Mouse (Mus musculus) C2C12 (cell line): ENCODE data around the gene Ndufs6. TPM values are rescaled to one million over a fixed set of nuclear protein-coding genes. Genes with fewer than 3 reads are reported as not detected.

Source experiments
- H3K27me3 ChIP-seq: one replicate; pipeline ENCODE4 v1.6.1; 2011; ENCODE audit not compliant: control insufficient read depth, insufficient read depth, insufficient read length
- H3K36me3 ChIP-seq: one replicate; pipeline ENCODE4 v1.6.1; 2011; ENCODE audit not compliant: control insufficient read depth, insufficient read depth
- H3K4me3 ChIP-seq: one replicate; pipeline ENCODE4 v1.5.1; 2011; ENCODE audit warnings: mild to moderate bottlenecking, control low read depth; ENCODE audit not compliant: poor library complexity, insufficient read depth, severe bottlenecking
- H3K79me2 ChIP-seq: one replicate; pipeline ENCODE4 v1.6.1; 2011; ENCODE audit not compliant: control insufficient read depth, insufficient read depth
- H3K79me3 ChIP-seq: one replicate; pipeline ENCODE4 v1.6.1; 2011; ENCODE audit warnings: low read depth, control low read depth
- H3ac ChIP-seq: one replicate; pipeline ENCODE3; 2011; ENCODE audit warnings: low read depth; ENCODE audit not compliant: control insufficient read depth, insufficient read length
- CEBPB ChIP-seq: IDR thresholded peaks from one replicate; pipeline ENCODE4 v1.6.1; 2011; ENCODE audit warnings: low read depth, mild to moderate bottlenecking, control low read depth, moderate library complexity
- CTCF ChIP-seq: IDR thresholded peaks from one replicate; pipeline ENCODE4 v1.5.1; 2011; ENCODE audit not compliant: control insufficient read depth, insufficient read depth, insufficient read length
- FOSL1 ChIP-seq: IDR thresholded peaks from one replicate; pipeline ENCODE4 v1.8.0; 2011; ENCODE audit warnings: mild to moderate bottlenecking, low read length; ENCODE audit not compliant: poor library complexity, insufficient read depth, severe bottlenecking
- MAX ChIP-seq: IDR thresholded peaks from one replicate; pipeline ENCODE4 v1.6.1; 2011; ENCODE audit warnings: mild to moderate bottlenecking, control low read depth
- MYOD1 ChIP-seq: IDR thresholded peaks from one replicate; pipeline ENCODE4 v1.6.1; 2011; ENCODE audit warnings: low read depth; ENCODE audit not compliant: control insufficient read depth, insufficient read length
- MYOG ChIP-seq: IDR thresholded peaks from one replicate; pipeline ENCODE4 v1.6.1; 2011; ENCODE audit not compliant: control insufficient read depth, insufficient read length; ENCODE audit errors: extremely low read depth
- USF1 ChIP-seq: IDR thresholded peaks from one replicate; pipeline ENCODE4 v1.6.1; 2011; ENCODE audit warnings: low read depth, mild to moderate bottlenecking, control low read depth, moderate library complexity
- polyA plus RNA-seq: library from polyadenylated mRNA; unstranded; fragments of >200 nt; fragmentation: generic; extraction: Trizol; gene quantifications from one replicate; pipeline ENCODE4 v1.2.1, GENCODE M21; 2012; ENCODE audit warnings: missing spikeins

Gene Ndufs6
- polyA plus RNA-seq, 1 experiment, result 288 TPM

DNA sequence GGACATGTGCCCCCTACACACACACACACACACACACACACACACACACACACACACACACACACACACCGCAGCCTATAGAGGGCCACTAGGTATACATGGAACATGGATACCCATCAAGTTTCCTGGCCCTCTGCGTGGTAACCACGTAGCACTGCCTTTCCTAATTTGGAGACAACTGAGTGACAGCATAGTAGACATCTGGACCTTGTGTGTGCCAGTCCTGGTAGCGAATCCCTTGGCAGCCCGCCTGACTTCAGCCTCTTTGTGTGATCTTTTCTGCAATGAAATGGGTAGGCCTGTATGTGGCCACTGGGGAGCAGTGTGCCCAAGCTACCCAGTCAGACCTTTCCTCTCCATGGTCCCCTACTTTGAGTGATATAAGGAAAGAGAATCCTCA is 29.0 kb downstream of the Ndufs6 start:
- Histone ChIP-seq H3K79me3 (no peaks in the 10 kb centered on the region), H3K27me3 (peaks cover 9% of the 10 kb centered on the region), H3K36me3 (no peaks in the 10 kb centered on the region), H3K4me3 (no peak overlapping the region), H3ac (no peak overlapping the region), H3K79me2 (no peaks in the 10 kb centered on the region)
- no peak for TF ChIP-seq USF1
- no peak for TF ChIP-seq MYOD1
- TF ChIP-seq CEBPB, result no peak
- TF ChIP-seq MYOG, result no peak
- TF ChIP-seq CTCF, result no peak
- no peak for TF ChIP-seq MAX
- TF ChIP-seq FOSL1, result no peak

DNA sequence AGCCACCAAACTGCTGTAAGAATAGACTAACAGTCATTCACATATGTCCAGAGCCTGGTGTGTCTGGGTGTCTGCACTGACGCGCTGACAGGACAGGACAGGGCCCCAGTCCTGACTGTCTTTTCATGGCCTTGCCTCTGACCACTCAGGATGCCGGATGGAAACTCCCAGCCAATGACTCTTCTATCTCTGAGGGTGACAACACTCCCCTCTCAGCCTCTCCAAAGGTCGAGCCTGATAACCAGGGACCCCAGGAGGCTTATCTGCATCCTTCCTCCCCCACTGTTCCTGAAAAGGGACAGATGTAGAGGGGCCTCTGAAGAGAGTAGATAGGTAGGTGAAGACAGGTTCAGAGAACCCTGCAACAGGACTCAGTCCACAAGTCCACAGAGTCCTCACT is 29.6 kb downstream of the Ndufs6 start:
- Histone ChIP-seq H3K79me2 (no peaks in the 10 kb centered on the region), H3ac (no peak overlapping the region), H3K27me3 (peaks cover 4% of the 10 kb centered on the region), H3K79me3 (no peaks in the 10 kb centered on the region), H3K36me3 (no peaks in the 10 kb centered on the region), H3K4me3 (no peak overlapping the region)
- TF ChIP-seq MYOD1 (no peak), FOSL1 (no peak), CEBPB (no peak), USF1 (no peak), CTCF (no peak), MYOG (no peak), MAX (no peak)

DNA sequence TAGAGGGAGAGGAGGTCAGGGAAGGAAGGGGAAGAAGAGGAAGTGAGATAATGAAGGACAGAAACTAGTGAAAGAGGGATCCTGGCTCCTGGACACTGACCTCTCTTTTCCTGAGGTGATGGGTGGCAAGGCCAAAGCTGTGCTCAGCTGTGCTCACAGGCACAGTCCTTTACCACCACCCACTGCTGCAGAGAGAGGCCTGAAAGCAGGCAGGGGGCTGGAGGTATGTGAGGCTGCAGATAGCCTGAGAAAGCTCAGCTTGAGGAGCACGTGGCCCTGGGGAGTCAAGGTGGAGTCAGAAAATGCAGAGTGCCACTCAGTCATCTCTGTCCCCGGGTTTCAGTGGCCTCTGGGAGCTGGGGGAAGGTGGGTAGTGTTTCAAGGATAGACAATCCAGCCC is 37.2 kb downstream of the Ndufs6 start:
- no peak overlapping the region for H3K4me3 ChIP-seq
- TF ChIP-seq MAX (no peak), MYOD1 (no peak), MYOG (no peak), USF1 (no peak)
- H3K36me3 ChIP-seq, result no peaks in the 10 kb centered on the region
- H3K27me3 ChIP-seq, result no peaks in the 10 kb centered on the region
- H3K79me3 ChIP-seq, result no peaks in the 10 kb centered on the region
- no peak overlapping the region for H3ac ChIP-seq
- H3K79me2 ChIP-seq, result no peaks in the 10 kb centered on the region

DNA sequence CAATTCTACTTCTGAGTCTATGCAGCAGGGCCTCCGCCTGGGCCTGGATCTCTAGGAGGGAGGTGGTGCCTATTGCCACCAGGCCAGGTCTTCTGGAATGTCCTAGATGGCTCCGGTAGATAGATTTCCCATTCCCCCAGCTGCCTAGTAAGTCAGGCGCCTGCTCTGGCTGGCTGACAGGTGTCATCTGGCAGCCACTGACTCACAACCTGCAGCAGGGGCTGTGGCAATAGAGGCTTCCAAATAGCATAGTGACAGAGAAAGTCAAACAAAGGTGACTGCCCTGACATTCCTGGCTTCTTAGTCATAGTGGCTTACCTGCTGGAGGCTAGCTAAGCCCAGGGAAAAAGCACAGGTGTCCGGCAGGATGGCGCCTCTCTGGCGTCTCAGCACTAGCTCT is 38.1 kb downstream of the Ndufs6 start:
- H3K79me3 ChIP-seq, result no peaks in the 10 kb centered on the region
- TF ChIP-seq FOSL1 (no peak), CEBPB (no peak)
- no peaks in the 10 kb centered on the region for H3K79me2 ChIP-seq
- no peaks in the 10 kb centered on the region for H3K36me3 ChIP-seq
- no peaks in the 10 kb centered on the region for H3K27me3 ChIP-seq
- no peak overlapping the region for H3K4me3 ChIP-seq
- no peak overlapping the region for H3ac ChIP-seq

DNA sequence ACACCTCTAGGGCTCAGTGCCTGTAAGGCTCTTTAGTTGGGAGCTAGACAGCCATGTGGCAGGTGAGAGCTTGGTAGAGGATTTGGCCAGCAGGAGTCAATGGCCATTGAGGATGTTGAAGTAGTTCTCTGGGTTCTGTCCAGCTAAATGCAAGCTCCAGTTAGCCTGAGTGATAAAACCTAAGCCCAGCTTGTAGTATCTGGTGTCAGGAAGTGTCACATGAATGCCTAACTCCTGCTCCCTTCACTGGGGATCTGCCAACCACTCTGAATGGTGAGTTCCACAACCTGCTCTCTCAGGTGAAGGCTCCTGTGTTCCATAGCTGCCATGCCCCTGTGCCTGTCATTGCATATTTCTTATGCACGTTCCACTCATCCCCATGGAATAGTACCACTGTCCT is 44.8 kb downstream of the Ndufs6 start:
- no peaks in the 10 kb centered on the region for H3K36me3 ChIP-seq
- H3K4me3 ChIP-seq, result no peak overlapping the region
- TF ChIP-seq MAX (no peak), FOSL1 (no peak), MYOD1 (no peak), MYOG (no peak), USF1 (no peak), CEBPB (no peak), CTCF (no peak)
- no peaks in the 10 kb centered on the region for H3K79me3 ChIP-seq
- no peak overlapping the region for H3ac ChIP-seq
- H3K27me3 ChIP-seq, result no peaks in the 10 kb centered on the region
- no peaks in the 10 kb centered on the region for H3K79me2 ChIP-seq

DNA sequence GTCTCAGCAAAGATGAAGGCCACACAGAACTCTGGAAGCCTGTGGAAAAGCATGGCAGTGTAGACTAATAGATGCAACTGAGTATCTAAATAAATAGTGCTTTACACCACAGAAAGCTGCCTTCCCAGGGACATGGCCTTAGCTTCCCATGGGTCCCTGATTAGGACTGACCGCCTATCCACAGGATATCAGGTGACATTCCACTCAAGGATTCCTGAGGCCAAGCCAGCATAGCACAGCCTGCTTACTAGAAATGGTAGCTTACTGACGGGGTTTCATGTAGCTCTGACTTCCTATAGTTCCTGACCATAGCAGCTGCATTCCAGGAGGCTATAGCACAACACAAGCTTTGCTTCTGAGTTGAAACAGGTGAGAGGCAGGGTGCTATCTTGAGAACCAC is 45.9 kb downstream of the Ndufs6 start:
- Histone ChIP-seq H3K27me3 (no peaks in the 10 kb centered on the region), H3K79me2 (no peaks in the 10 kb centered on the region), H3ac (no peak overlapping the region), H3K4me3 (no peak overlapping the region), H3K79me3 (no peaks in the 10 kb centered on the region), H3K36me3 (no peaks in the 10 kb centered on the region)
- TF ChIP-seq CTCF, result no peak
- no peak for TF ChIP-seq MYOG
- TF ChIP-seq MYOD1, result no peak
- no peak for TF ChIP-seq MAX
- no peak for TF ChIP-seq FOSL1
- no peak for TF ChIP-seq CEBPB
- TF ChIP-seq USF1, result no peak
